In the genomic region with DNA sequence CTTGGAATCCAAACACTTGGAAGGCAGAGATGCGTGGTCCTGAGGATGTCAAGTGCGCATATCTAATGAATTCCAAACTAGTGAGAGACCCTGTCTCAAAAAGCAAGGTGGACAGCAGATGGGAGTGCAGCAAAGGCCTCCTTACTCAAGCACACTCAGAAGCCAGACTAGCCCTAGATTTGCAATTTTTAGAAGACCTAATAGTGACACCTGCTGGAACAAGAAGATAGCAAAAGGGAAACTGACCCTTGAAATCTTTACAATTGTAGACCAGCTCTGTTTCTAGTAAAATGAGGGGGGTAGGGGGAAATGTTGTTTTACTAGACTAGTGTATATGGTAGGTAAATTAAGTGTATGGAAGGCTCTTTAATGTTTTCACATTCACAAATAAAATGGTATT, we compare ENCODE assay signal across 12 mouse cellular contexts. TPM values are rescaled to one million over a fixed set of nuclear protein-coding genes. Genes with fewer than 3 reads are reported as not detected.
DNase-seq lines count a peak whose midpoint lies in the region; ATAC-seq and TF ChIP-seq lines count a peak whose summit lies in the region.
"Had no signal": no experiment of that assay in that cellular context is flagged by ENCODE, and none has a peak within 500 bp of the region (broad histone marks: within the 10 kb centered on the region; RNA-seq: fewer than 3 reads in every experiment).

No protein-coding gene starts in this region.

- no peak overlapping the region for H3K4me3 ChIP-seq in lung, embryonic 14.5 days (ENCODE audit: low read depth, low read length)
- no peak overlapping the region for H3K4me3 ChIP-seq in lung, adult 2 months (replicated peaks; ENCODE audit: extremely low read depth, low read depth, low read length)
- no peak overlapping the region for H3K4me3 ChIP-seq in midbrain, postnatal 0 days (ENCODE audit: low read depth, low read length)

- no peak overlapping the region for H3K4me2 ChIP-seq in lung, embryonic 14.5 days
- H3K4me2 ChIP-seq in midbrain, postnatal 0 days (ENCODE audit: low read depth, low read length, poor library complexity, severe bottlenecking): no peak overlapping the region

- TF ChIP-seq POLR2A in lung, adult 2 months (IDR thresholded peaks at IDR 0.05; ENCODE audit: borderline replicate concordance, extremely low read depth, low read depth, low read length): no peak

- no peak for ATAC-seq in lung, embryonic 14.5 days (ENCODE audit: insufficient read depth)
- no peak for ATAC-seq in midbrain, postnatal 0 days (ENCODE audit: low FRiP score)

- peak; percentile 37 for DNase-seq in embryo, embryonic 10 days (ENCODE audit: low spot score)
- DNase-seq in embryo, embryonic 9.5 days (ENCODE audit: extremely low spot score): no peak
- DNase-seq in lung, embryonic 14.5 days: peak; percentile 77
- DNase-seq in lung, adult 2 months: no peak
- DNase-seq in c-Kit-positive CD71-positive TER-119-negative erythroid progenitor cells, embryonic 14.5 days (ENCODE audit: low read depth): peak; percentile 46
- DNase-seq in midbrain, postnatal 0 days (ENCODE audit: low spot score): peak; percentile 53
- no peak for DNase-seq in adrenal gland, adult 18-20 months (ENCODE audit: low spot score in 2 of 2)
- no peak for DNase-seq in thymus, postnatal 4 days
- DNase-seq: cerebellum, adult 9-10 months had no signal

- H3K27me3 ChIP-seq in lung, embryonic 14.5 days (ENCODE audit: insufficient read depth, low read length): no peaks in the 10 kb centered on the region
- no peaks in the 10 kb centered on the region for H3K27me3 ChIP-seq in midbrain, postnatal 0 days (ENCODE audit: insufficient read depth, low read length)

- H3K9ac ChIP-seq in lung, embryonic 14.5 days: no peak overlapping the region
- H3K9ac ChIP-seq in midbrain, postnatal 0 days (replicated peaks; ENCODE audit: low read length, poor library complexity, severe bottlenecking): no peak overlapping the region

- H3K4me1 ChIP-seq in lung, embryonic 14.5 days (ENCODE audit: insufficient read depth): no peaks in the 10 kb centered on the region
- H3K4me1 ChIP-seq in lung, adult 2 months (ENCODE audit: control insufficient read depth, insufficient read depth, low read length): no peaks in the 10 kb centered on the region
- H3K4me1 ChIP-seq in midbrain, postnatal 0 days (ENCODE audit: insufficient read depth, low read length): no peaks in the 10 kb centered on the region

- 61% methylated on average over 2 of the region's 2 CpGs for WGBS in lung, embryonic 14.5 days
- WGBS in lung, adult 2 months: 69% methylated on average over 2 of the region's 2 CpGs
- WGBS in midbrain, postnatal 0 days: 61% methylated on average over 2 of the region's 2 CpGs

- peak; percentile 55 for TF ChIP-seq CTCF in lung, embryonic 14.5 days (IDR thresholded peaks at IDR 0.05; ENCODE audit: low read depth)
- TF ChIP-seq CTCF in lung, adult 2 months (IDR thresholded peaks at IDR 0.05; ENCODE audit: insufficient read depth, low read length): no peak
- peak; percentile 78 for TF ChIP-seq CTCF in midbrain, postnatal 0 days (IDR thresholded peaks at IDR 0.05)

- no peaks in the 10 kb centered on the region for H3K36me3 ChIP-seq in lung, embryonic 14.5 days (ENCODE audit: insufficient read depth)
- no peaks in the 10 kb centered on the region for H3K36me3 ChIP-seq in midbrain, postnatal 0 days (ENCODE audit: insufficient read depth, low read length)

- H3K9me3 ChIP-seq in lung, embryonic 14.5 days (ENCODE audit: low read depth, low read length): no peaks in the 10 kb centered on the region
- H3K9me3 ChIP-seq in midbrain, postnatal 0 days (ENCODE audit: low read length): no peaks in the 10 kb centered on the region

- H3K27ac ChIP-seq in lung, embryonic 14.5 days (ENCODE audit: low read depth): no peak overlapping the region
- H3K27ac ChIP-seq in midbrain, postnatal 0 days (ENCODE audit: low read depth, low read length): no peak overlapping the region

RNA-seq across cellular contexts. Expression of a gene that starts 8.5 kb away (rescaled TPM):
- 81.4 and 82.5 TPM in 2 replicates for polyA plus RNA-seq in lung, embryonic 14.5 days (2014; fragmentation: Nextera tagmentation; extraction: Ambion mirVana)
- 21.4 and 27.6 TPM in 2 replicates for polyA plus RNA-seq in lung, adult 2 months (2012; rRNA removed)
- 30.3 and 45.9 TPM in 2 replicates for total RNA-seq in midbrain, postnatal 0 days (2014; rRNA removed)
- polyA plus RNA-seq in midbrain, postnatal 0 days (2015; fragmentation: Nextera tagmentation; extraction: Ambion mirVana): 26.2 and 31.0 TPM in 2 replicates
- total RNA-seq in adrenal gland, adult 18-20 months (2021): 10 to 100 TPM; 40.2 to 51.3 TPM

RNA-seq across cellular contexts. Expression of a gene that starts 36.3 kb away (rescaled TPM):
- 0.18 and 0.45 TPM in 2 replicates for polyA plus RNA-seq in lung, embryonic 14.5 days (2014; fragmentation: Nextera tagmentation; extraction: Ambion mirVana)
- polyA plus RNA-seq in lung, adult 2 months (2012; rRNA removed): 0.05 TPM in 1 of 2 replicates, not detected in the other
- not detected in 2 replicates for total RNA-seq in midbrain, postnatal 0 days (2014; rRNA removed)
- polyA plus RNA-seq in midbrain, postnatal 0 days (2015; fragmentation: Nextera tagmentation; extraction: Ambion mirVana): 0.16 TPM in 1 of 2 replicates, not detected in the other
- total RNA-seq in adrenal gland, adult 18-20 months (2021): under 1 TPM in 1 of 2 experiments, not detected in 1; 0.17 TPM
- total RNA-seq: left cerebral cortex, postnatal 14 days had no signal
- polyA plus RNA-seq: intestine, embryonic 14.5 days; small intestine, adult 2 months had no signal

Comparison
In these comparisons a context has a peak if more than half of its experiments do, and no peak if none do; other contexts are left out.
1. DNase-seq: peak in embryo, embryonic 10 days (single experiment), lung, embryonic 14.5 days (single experiment), c-Kit-positive CD71-positive TER-119-negative erythroid progenitor cells, embryonic 14.5 days (single experiment) and midbrain, postnatal 0 days (single experiment); none in embryo, embryonic 9.5 days (single experiment), lung, adult 2 months (single experiment), adrenal gland, adult 18-20 months (0 of 2) and thymus, postnatal 4 days (single experiment).